Mouse (Mus musculus): Measurements from ENCODE around the gene C5ar1.

DNA sequence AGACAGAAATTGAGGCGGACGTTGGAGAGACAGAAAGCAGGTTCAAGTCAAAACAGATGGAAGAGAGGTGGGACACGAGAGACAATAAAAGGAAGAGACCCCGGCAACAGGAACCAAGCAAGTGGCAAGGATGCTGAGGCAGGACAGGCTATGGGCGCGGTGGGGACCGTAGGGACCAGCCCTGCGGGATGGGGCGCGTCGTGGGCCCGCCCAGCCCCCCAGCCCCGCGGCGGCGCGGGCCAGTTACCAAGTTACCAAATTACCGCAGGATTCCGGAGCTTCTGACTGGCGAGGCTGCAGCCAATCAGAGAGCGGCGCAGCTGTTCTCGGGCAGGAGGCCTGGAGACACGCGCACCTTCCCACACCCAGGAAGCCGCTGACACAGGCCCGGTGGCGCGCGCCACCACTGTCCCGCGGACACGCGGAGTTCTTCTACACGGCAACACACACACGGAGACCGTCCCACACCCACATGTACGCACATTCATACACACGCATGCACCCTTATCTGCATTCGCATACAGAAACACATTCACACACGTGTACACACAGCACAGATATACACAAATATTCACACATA is 36.1 kb upstream of the C5ar1 start:
- TF ChIP-seq CTCF (conservative IDR thresholded peaks at IDR 0.05; ENCODE audit: low read length) = no peak
- no peak for TF ChIP-seq POU5F1 (IDR thresholded peaks at IDR 0.05; ENCODE audit: borderline replicate concordance, low read length)
